Mouse (Mus musculus) CH12.LX (cell line): Measurements from ENCODE around the gene H2-Ab1. TPM values are rescaled to one million over a fixed set of nuclear protein-coding genes. Genes with fewer than 3 reads are reported as not detected.

Experiments
- DNase-seq: peaks from one replicate; pipeline ENCODE4 v3.0.0-alpha.2; 2013; ENCODE audit errors: extremely low read depth
- H3K27ac ChIP-seq: 2 replicates; pipeline ENCODE4 v1.5.1; 2012; ENCODE audit warnings: low read depth, mild to moderate bottlenecking, control low read depth, moderate library complexity; ENCODE audit not compliant: insufficient read depth
- H3K27me3 ChIP-seq: replicated peaks from 2 replicates; pipeline ENCODE3; 2012; ENCODE audit warnings: inconsistent platforms
- H3K36me3 ChIP-seq, 2 experiments: replicated peaks in 1 of 2; 2 replicates each; pipeline versions ENCODE3 to v1.6.1; 2012; ENCODE audit warnings: inconsistent platforms in 1 of 2, low read length in 1 of 2, mild to moderate bottlenecking in 1 of 2, mixed read lengths in 1 of 2, moderate library complexity in 1 of 2; ENCODE audit not compliant: control insufficient read depth in 1 of 2, insufficient read depth in 1 of 2
- H3K4me1 ChIP-seq, 2 experiments: 2 replicates each; pipeline ENCODE4 v1.6.1; 2012; ENCODE audit warnings: inconsistent platforms in 1 of 2, moderate library complexity in 1 of 2; ENCODE audit not compliant: insufficient read depth in 2 of 2, control insufficient read depth in 1 of 2
- H3K4me2 ChIP-seq: 2 replicates; pipeline ENCODE4 v1.6.1; 2012; ENCODE audit warnings: low read depth, mild to moderate bottlenecking, control low read depth; ENCODE audit not compliant: poor library complexity, insufficient read depth, severe bottlenecking
- H3K4me3 ChIP-seq, 3 experiments: fragments of 150-350 bp in 1 of 3; sonication (generic) in 1 of 3; replicated peaks in 1 of 3; 2 replicates each; pipeline versions ENCODE3 to v1.5.1; 2011 to 2012; ENCODE audit warnings: low read depth in 2 of 3, low read length in 2 of 3, mild to moderate bottlenecking in 2 of 3, moderate library complexity in 2 of 3, control low read depth in 1 of 3, improper control_type of control experiment in 1 of 3, inconsistent platforms in 1 of 3, mixed read lengths in 1 of 3; ENCODE audit not compliant: poor library complexity in 1 of 3
- H3K79me2 ChIP-seq: replicated peaks from 2 replicates; pipeline ENCODE4 v1.6.1; 2012; ENCODE audit warnings: mild to moderate bottlenecking, moderate library complexity; ENCODE audit not compliant: control insufficient read depth, poor library complexity, insufficient read depth, severe bottlenecking; ENCODE audit errors: extremely low read depth
- H3K9ac ChIP-seq: 2 replicates; pipeline ENCODE4 v1.6.1; 2012; ENCODE audit warnings: low read depth, mild to moderate bottlenecking, control low read depth, moderate library complexity; ENCODE audit not compliant: insufficient read depth
- H3K9me3 ChIP-seq: replicated peaks from 2 replicates; pipeline ENCODE3; 2012; ENCODE audit warnings: low read length, inconsistent platforms, mixed read lengths
- CHD2 ChIP-seq: IDR thresholded peaks from 2 replicates; pipeline ENCODE4 v1.6.1; 2011; ENCODE audit warnings: low read length, improper control_type of control experiment
- CTCF ChIP-seq, 2 experiments: IDR thresholded peaks in 1 of 2; conservative IDR thresholded peaks in 1 of 2; 2 replicates each; pipeline ENCODE4 v1.5.1; 2011 to 2012; ENCODE audit warnings: low read depth in 2 of 2, low read length in 2 of 2, improper control_type of control experiment in 1 of 2, inconsistent platforms in 1 of 2, mild to moderate bottlenecking in 1 of 2, moderate library complexity in 1 of 2
- E2F4 ChIP-seq: IDR thresholded peaks from 2 replicates; pipeline ENCODE4 v1.6.1; 2011; ENCODE audit warnings: low read depth, low read length, improper control_type of control experiment; ENCODE audit not compliant: insufficient replicate concordance
- ELF1 ChIP-seq: IDR thresholded peaks from 2 replicates; pipeline ENCODE4 v1.6.1; 2014; ENCODE audit warnings: low read depth, mild to moderate bottlenecking, inconsistent platforms, low read length, improper control_type of control experiment
- EP300 ChIP-seq: IDR thresholded peaks from 2 replicates; pipeline ENCODE4 v1.6.1; 2011; ENCODE audit warnings: low read length, improper control_type of control experiment
- GABPA ChIP-seq: IDR thresholded peaks from 2 replicates; pipeline ENCODE4 v1.6.1; 2012; ENCODE audit warnings: low read depth, low read length, improper control_type of control experiment, inconsistent platforms; ENCODE audit not compliant: insufficient replicate concordance
- JUN ChIP-seq: IDR thresholded peaks from 2 replicates; pipeline ENCODE4 v1.6.1; 2011; ENCODE audit warnings: low read depth, mild to moderate bottlenecking, low read length, improper control_type of control experiment, moderate library complexity; ENCODE audit not compliant: insufficient read depth
- JUND ChIP-seq: conservative IDR thresholded peaks from 2 replicates; pipeline ENCODE4 v1.6.1; 2011; ENCODE audit warnings: low read depth, low read length, improper control_type of control experiment
- KAT2A ChIP-seq: IDR thresholded peaks from 2 replicates; pipeline ENCODE4 v1.6.1; 2012; ENCODE audit warnings: low read length, improper control_type of control experiment, inconsistent platforms; ENCODE audit not compliant: insufficient replicate concordance
- MAFK ChIP-seq: IDR thresholded peaks from 2 replicates; pipeline ENCODE4 v1.6.1; 2011; ENCODE audit warnings: low read length, improper control_type of control experiment; ENCODE audit not compliant: insufficient replicate concordance
- MAZ ChIP-seq: IDR thresholded peaks from 2 replicates; pipeline ENCODE4 v1.6.1; 2012; ENCODE audit warnings: low read depth, mild to moderate bottlenecking, inconsistent platforms, low read length, improper control_type of control experiment, moderate library complexity
- POLR2A ChIP-seq: IDR thresholded peaks from 2 replicates; pipeline ENCODE4 v1.6.1; 2011; ENCODE audit warnings: low read depth, mild to moderate bottlenecking, improper control_type of control experiment, low read length
- POLR2AphosphoS2 ChIP-seq: IDR thresholded peaks from 2 replicates; pipeline ENCODE4 v1.6.1; 2011; ENCODE audit warnings: low read depth, low read length, improper control_type of control experiment
- RAD21 ChIP-seq: IDR thresholded peaks from 2 replicates; pipeline ENCODE4 v1.6.1; 2011; ENCODE audit warnings: low read depth, mild to moderate bottlenecking, low read length, improper control_type of control experiment, moderate library complexity
- RCOR1 ChIP-seq: conservative IDR thresholded peaks from 2 replicates; pipeline ENCODE4 v1.6.1; 2012; ENCODE audit warnings: low read depth, mild to moderate bottlenecking, inconsistent platforms, low read length, improper control_type of control experiment
- SIN3A ChIP-seq: IDR thresholded peaks from 2 replicates; pipeline ENCODE4 v1.6.1; 2012; ENCODE audit warnings: low read length, improper control_type of control experiment, inconsistent platforms
- SMC3 ChIP-seq: IDR thresholded peaks from 2 replicates; pipeline ENCODE4 v1.6.1; 2011; ENCODE audit warnings: low read depth, low read length, improper control_type of control experiment
- TBP ChIP-seq: conservative IDR thresholded peaks from 2 replicates; pipeline ENCODE4 v1.6.1; 2011; ENCODE audit warnings: low read depth, low read length, improper control_type of control experiment
- TCF12 ChIP-seq: IDR thresholded peaks from 2 replicates; pipeline ENCODE4 v1.6.1; 2014; ENCODE audit warnings: low read depth, mild to moderate bottlenecking, inconsistent platforms, low read length, improper control_type of control experiment
- USF1 ChIP-seq: IDR thresholded peaks from 2 replicates; pipeline ENCODE4 v1.6.1; 2014; ENCODE audit warnings: low read depth, mild to moderate bottlenecking, inconsistent platforms, low read length, improper control_type of control experiment
- USF2 ChIP-seq: conservative IDR thresholded peaks from 2 replicates; pipeline ENCODE4 v1.6.1; 2011; ENCODE audit warnings: low read depth, low read length, improper control_type of control experiment
- ZC3H11A ChIP-seq: IDR thresholded peaks from 2 replicates; pipeline ENCODE4 v1.6.1; 2012; ENCODE audit warnings: low read depth, mild to moderate bottlenecking, inconsistent platforms, low read length, improper control_type of control experiment
- ZKSCAN1 ChIP-seq: IDR thresholded peaks from 2 replicates; pipeline ENCODE4 v1.6.1; 2012; ENCODE audit warnings: low read depth, inconsistent platforms, low read length, improper control_type of control experiment, borderline replicate concordance
- ZNF384 ChIP-seq: IDR thresholded peaks from 2 replicates; pipeline ENCODE4 v1.6.1; 2012; ENCODE audit warnings: low read depth, low read length, improper control_type of control experiment, inconsistent platforms
- dilution Hi-C: fragments of 300-500 bp; cut with MboI; formaldehyde crosslinking; loops from 2 replicates; pipeline ENCODE4 v1.14.3; 2020; ENCODE audit warnings: low sequenced_read_pairs; ENCODE audit not compliant: extremely low pct_unique_long_range_greater_than_20kb, extremely low pct_ligation_motif_present
- in situ Hi-C: fragments of 300-500 bp; cut with MboI; formaldehyde crosslinking; loops from 3 replicates; pipeline ENCODE4 v1.14.3; 2019; ENCODE audit warnings: low sequenced_read_pairs, low pct_ligation_motif_present, low pct_unique_long_range_greater_than_20kb, mixed read lengths
- polyA plus RNA-seq: library from polyadenylated mRNA; unstranded; fragments of >175 nt; gene quantifications from 2 replicates; pipeline ENCODE4 v1.2.1, GENCODE M21; 2012; ENCODE audit warnings: low read depth; ENCODE audit not compliant: insufficient read length
- total RNA-seq, 2 experiments: library from RNA; depleted of rRNA; stranded (reverse); fragments of 300-350 nt in 1 of 2; fragments of >200 nt in 1 of 2; gene quantifications; 2 replicates each; pipeline ENCODE4 v1.2.3; 2012 to 2014

The H2-Ab1 gene
- total and polyA plus RNA-seq, 3 experiments: 114 to 699 (median 119) TPM

DNA sequence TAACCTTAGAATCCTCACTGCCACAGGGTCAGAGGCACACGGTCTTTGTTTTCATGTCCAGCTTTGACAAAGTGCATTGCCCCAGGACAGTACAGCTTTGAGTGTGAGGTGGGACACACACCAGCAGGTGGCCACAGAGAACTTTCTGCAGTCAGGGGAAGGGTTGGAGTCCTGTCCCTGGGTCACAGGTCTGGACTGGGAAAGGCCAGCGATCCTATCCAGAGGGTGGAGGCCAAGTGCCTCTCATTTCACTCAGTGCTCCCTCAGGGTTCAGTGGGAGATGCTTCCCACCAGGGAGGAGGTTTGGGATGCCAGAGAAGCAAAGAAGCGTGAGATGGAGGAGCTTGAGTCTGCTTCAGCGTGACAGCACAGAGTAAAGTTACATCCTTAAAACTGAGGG is 5.8 kb upstream of the H2-Ab1 start:
- H3K4me1 ChIP-seq: peaks cover 0 to 36% of the 10 kb centered on the region in 2 experiments; a peak in 2 of 4 replicates
- H3K9ac ChIP-seq: no peak overlapping the region
- no peak overlapping the region for H3K4me3 ChIP-seq
- no peaks in the 10 kb centered on the region for H3K27me3 ChIP-seq
- dilution Hi-C loops (no loop called here), in situ Hi-C loops (no loop called here)
- H3K4me2 ChIP-seq: no peak overlapping the region
- peaks cover 0 to 3% of the 10 kb centered on the region in 2 experiments for H3K36me3 ChIP-seq
- no peaks in the 10 kb centered on the region for H3K79me2 ChIP-seq
- TF ChIP-seq JUN (no peak), MAZ (no peak), CHD2 (no peak), ZNF384 (no peak), POLR2AphosphoS2 (no peak), ZC3H11A (0 out of 2 replicates have a peak, but pooled peaks have one; percentile 5), JUND (no peak), EP300 (no peak), POLR2A (no peak), ZKSCAN1 (no peak), CTCF (conservative IDR thresholded peaks at IDR 0.05 in 1 of 2, IDR thresholded peaks at IDR 0.05 in 1 of 2; ENCODE audit: low read depth in 2 of 2, low read length in 2 of 2) (peak; percentile 22 to 72; a peak in 3 of 4 replicates), ELF1 (no peak), SMC3 (peak; percentile 74), TBP (no peak), TCF12 (no peak), SIN3A (no peak), E2F4 (no peak), GABPA (no peak), USF1 (no peak), RAD21 (peak; percentile 64), MAFK (no peak), RCOR1 (no peak)
- peak; percentile 50 for DNase-seq
- peaks cover 3% of the 10 kb centered on the region for H3K9me3 ChIP-seq
- no peak overlapping the region for H3K27ac ChIP-seq

DNA sequence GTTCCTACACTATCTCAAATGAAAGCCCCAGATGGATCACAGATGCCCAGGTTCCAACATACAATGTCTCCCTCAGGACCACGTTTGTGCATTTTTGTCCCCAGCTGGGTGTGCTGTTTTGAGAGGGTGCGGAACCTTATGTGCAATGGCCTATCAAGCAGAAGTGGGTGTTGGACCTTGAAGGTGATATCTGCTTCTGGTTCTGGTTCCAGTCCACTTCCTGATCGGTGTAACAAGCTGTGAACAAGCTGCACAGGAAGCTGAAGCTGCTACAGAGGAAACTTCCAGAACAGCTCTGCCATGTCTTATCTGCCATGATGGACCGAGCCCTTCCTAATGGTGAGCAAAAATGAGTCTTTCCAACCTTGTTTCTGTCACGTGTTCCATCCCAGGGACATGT is 988 bp upstream of the H2-Ab1 start:
- Histone ChIP-seq H3K79me2 (no peaks in the 10 kb centered on the region), H3K4me2 (no peak overlapping the region), H3K4me3 (no peak overlapping the region), H3K36me3 (peaks cover 0 to 6% of the 10 kb centered on the region in 2 experiments), H3K27me3 (no peaks in the 10 kb centered on the region), H3K9me3 (peaks cover 3% of the 10 kb centered on the region), H3K27ac (no peak overlapping the region), H3K4me1 (peaks cover 6 to 59% of the 10 kb centered on the region in 2 experiments), H3K9ac (no peak overlapping the region)
- TF ChIP-seq USF2 (no peak), E2F4 (no peak), JUN (no peak), ZNF384 (no peak), MAZ (no peak), POLR2AphosphoS2 (no peak), KAT2A (no peak), GABPA (no peak), TBP (no peak), MAFK (no peak)
- in situ Hi-C loops: no loop called here
- dilution Hi-C loops: no loop called here
- DNase-seq: no peak
